In the genomic region with DNA sequence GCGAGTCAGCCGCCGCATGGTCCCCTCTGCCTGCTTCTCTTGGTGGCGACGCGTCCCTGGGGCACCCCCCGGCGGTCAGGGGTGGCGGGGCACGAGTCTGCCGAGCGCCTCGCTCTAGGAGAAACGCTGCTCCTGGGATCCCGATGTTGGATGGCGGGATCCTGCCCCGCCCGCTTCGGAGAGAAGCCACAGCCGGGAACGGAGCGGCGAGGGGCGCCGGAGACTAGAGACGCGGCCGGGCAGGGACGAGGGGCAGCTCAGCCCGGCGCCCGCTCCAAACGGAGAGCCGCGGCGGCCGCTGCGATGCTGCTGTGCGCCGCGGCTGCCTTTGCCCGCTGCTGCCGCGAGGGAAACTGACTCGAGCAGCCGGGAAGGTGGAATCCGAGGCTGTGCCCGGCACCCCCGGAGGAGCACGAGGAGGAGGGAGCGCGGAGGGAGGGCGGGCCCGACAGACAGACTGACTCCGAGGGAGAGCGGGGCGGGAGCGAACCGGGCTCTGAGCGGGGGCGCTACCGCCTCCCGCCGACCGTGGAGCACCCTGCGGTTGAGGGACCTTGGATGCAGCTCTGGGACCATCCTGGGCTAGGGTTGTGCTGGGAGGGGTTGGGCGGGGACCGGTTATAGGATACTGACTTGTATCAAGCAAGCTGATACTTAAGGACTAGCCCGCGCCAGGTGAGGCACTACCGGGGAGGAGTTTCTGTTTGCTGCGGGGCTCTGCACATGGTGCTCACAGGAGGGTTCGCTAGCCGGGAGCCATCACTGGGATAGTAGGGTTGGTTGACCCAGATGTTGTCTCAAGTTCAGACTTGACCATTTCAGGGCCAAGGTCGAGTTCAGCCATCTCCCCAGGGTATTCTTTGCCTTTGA, we compare ENCODE assay signal across 8 mouse cellular contexts. TPM values are rescaled to one million over a fixed set of nuclear protein-coding genes. Genes with fewer than 3 reads are reported as not detected.
DNase-seq lines count a peak whose midpoint lies in the region; ATAC-seq lines count a peak whose summit lies in the region.
"Had no signal": no experiment of that assay in that cellular context is flagged by ENCODE, and none has a peak within 500 bp of the region (broad histone marks: within the 10 kb centered on the region; RNA-seq: fewer than 3 reads in every experiment).

A gene (minus strand): TSS at position 412 of the 870 bp plus-strand sequence.

- peak within 1 kb of the TSS; percentile 80 for H3K27ac ChIP-seq in hindbrain, embryonic 13.5 days

- H3K4me2 ChIP-seq in hindbrain, embryonic 13.5 days: peak within 1 kb of the TSS; percentile 87

- DNase-seq in R1 (ENCODE audit: low read depth, low spot score): peak; percentile 59
- peak; percentile 17 to 35 for DNase-seq in cerebellum, adult 18-20 months
- DNase-seq in forelimb bud, embryonic 11.5 days (ENCODE audit: low read depth, low spot score): peak; percentile 39
- DNase-seq in layer of hippocampus, postnatal 25 days (ENCODE audit: extremely low spot score in 1 of 2, low spot score in 1 of 2): peak in 1 of 2 experiments; percentile 65
- peak; percentile 77 for DNase-seq in right cerebral cortex, postnatal 4 days

- peak within 1 kb of the TSS; percentile 60 for H3K4me3 ChIP-seq in hindbrain, embryonic 13.5 days

- no peaks in the 10 kb centered on the region for H3K9me3 ChIP-seq in hindbrain, embryonic 13.5 days

- peaks cover 36% of the 10 kb centered on the region for H3K4me1 ChIP-seq in hindbrain, embryonic 13.5 days (replicated peaks)

- H3K27me3 ChIP-seq in hindbrain, embryonic 13.5 days: peaks cover 23% of the 10 kb centered on the region

- H3K9ac ChIP-seq in hindbrain, embryonic 13.5 days: peak within 1 kb of the TSS; percentile 84

- ATAC-seq in hindbrain, embryonic 13.5 days (ENCODE audit: low FRiP score): peak; percentile 82
- ATAC-seq in megakaryocyte progenitor cell, adult 5-6 weeks (replicated peaks; ENCODE audit: poor library complexity): peak; percentile 68

- no peaks in the 10 kb centered on the region for H3K36me3 ChIP-seq in hindbrain, embryonic 13.5 days

- WGBS in hindbrain, embryonic 13.5 days: under 1% methylated on average over 49 of the region's 75 CpGs

RNA-seq across cellular contexts. Expression of the gene that starts here (rescaled TPM):
- polyA plus RNA-seq in hindbrain, embryonic 13.5 days (2015; fragmentation: Nextera tagmentation; extraction: Ambion mirVana): 14.1 and 15.4 TPM in 2 replicates
- 10 to 100 TPM; 18.9 to 21.9 TPM for total RNA-seq in layer of hippocampus, postnatal 25 days (2021)
- 0.20 TPM in 1 of 2 replicates, not detected in the other for total RNA-seq in megakaryocyte progenitor cell, adult 5-6 weeks (2015)
- not detected in 2 replicates for total RNA-seq in megakaryocyte progenitor cell, adult 5-6 weeks (2017)
- total RNA-seq: gastrocnemius, adult 8-10 months had no signal

Comparison
In these comparisons a context has a peak if more than half of its experiments do, and no peak if none do; other contexts are left out.
1. RNA of the gene that starts here (total RNA-seq): 18.9 to 21.9 TPM in layer of hippocampus, postnatal 25 days; 0.20 TPM in megakaryocyte progenitor cell, adult 5-6 weeks; every median in the first group is over 10 times any median in the second.
2. Peak in ATAC-seq in megakaryocyte progenitor cell, adult 5-6 weeks; RNA of the gene not detected or under 1 TPM.